Mouse (Mus musculus): Measurements from ENCODE around the gene Tnni1.

DNA sequence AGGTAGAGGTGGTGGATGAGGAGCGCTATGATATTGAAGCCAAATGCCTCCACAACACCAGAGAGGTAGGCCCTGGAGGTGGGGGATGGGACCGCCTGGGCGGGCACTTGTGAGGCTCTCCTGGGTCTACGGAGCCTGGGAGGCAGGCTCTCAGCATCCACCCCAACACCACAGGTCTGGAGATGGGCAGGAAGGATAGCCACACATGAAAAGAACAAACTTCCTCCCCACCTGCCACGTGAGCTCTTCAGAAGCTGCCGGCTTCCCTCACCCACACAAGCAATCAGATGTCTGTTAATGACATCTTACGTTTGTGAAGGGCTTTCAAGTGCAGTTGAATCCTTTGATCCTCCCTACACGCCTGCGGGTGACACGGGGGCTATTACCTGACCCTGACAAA, 28.3 kb downstream of the Tnni1 start:
- TF ChIP-seq MAFK (IDR thresholded peaks at IDR 0.05; ENCODE audit: insufficient read depth, low read depth, low read length) = no peak
- no peak for TF ChIP-seq ZNF384 (IDR thresholded peaks at IDR 0.05; ENCODE audit: low read depth, low read length)
